Mouse (Mus musculus) midbrain, embryonic 14.5 days (tissue): ENCODE results near the gene Olfr876. TPM values are rescaled to one million over a fixed set of nuclear protein-coding genes. Genes with fewer than 3 reads are reported as not detected.
"Not testable (repeated sequence)": the region's sequence is repeated elsewhere in the genome, so short reads cannot be mapped to it uniquely, and the experiment has no call there.

Experiments
- ATAC-seq: fragments of 200-750 bp; cut with Nextera tagmentation; 2 replicates; pipeline ENCODE4 v1.8.0; 2017; ENCODE audit warnings: moderate number of reproducible peaks, moderate library complexity; ENCODE audit not compliant: low FRiP score, low TSS enrichment
- DNase-seq: peaks from one replicate; pipeline ENCODE4 v3.0.0-alpha.2; 2015
- H3K27ac ChIP-seq: fragments of 300-500 bp; sonication (generic); replicated peaks from 2 replicates; pipeline ENCODE4 v1.5.1; 2014; ENCODE audit warnings: mild to moderate bottlenecking, low read depth, low read length, moderate library complexity
- H3K27me3 ChIP-seq: fragments of 300-500 bp; sonication (generic); 2 replicates; pipeline ENCODE4 v1.6.1; 2014; ENCODE audit warnings: low read length, control low read depth, mixed read lengths; ENCODE audit not compliant: control insufficient read depth, insufficient read depth
- H3K36me3 ChIP-seq: fragments of 300-500 bp; sonication (generic); 2 replicates; pipeline ENCODE4 v1.6.1; 2014; ENCODE audit warnings: low read length, control low read depth; ENCODE audit not compliant: control insufficient read depth, insufficient read depth
- H3K4me1 ChIP-seq: fragments of 300-500 bp; sonication (generic); 2 replicates; pipeline ENCODE4 v1.6.1; 2014; ENCODE audit warnings: mild to moderate bottlenecking, antibody characterized with exemption, low read length, control low read depth; ENCODE audit not compliant: control insufficient read depth, insufficient read depth
- H3K4me2 ChIP-seq: fragments of 300-500 bp; sonication (generic); 2 replicates; pipeline ENCODE4 v1.6.1; 2014; ENCODE audit warnings: mild to moderate bottlenecking, low read length, moderate library complexity
- H3K4me3 ChIP-seq: fragments of 300-500 bp; sonication (generic); replicated peaks from 2 replicates; pipeline ENCODE4 v1.5.1; 2014; ENCODE audit warnings: low read depth, low read length
- H3K9ac ChIP-seq: fragments of 300-500 bp; sonication (generic); replicated peaks from 2 replicates; pipeline ENCODE4 v1.6.1; 2014; ENCODE audit warnings: mild to moderate bottlenecking, low read length, moderate library complexity
- H3K9me3 ChIP-seq: fragments of 300-500 bp; sonication (generic); 2 replicates; pipeline ENCODE4 v1.6.1; 2016; ENCODE audit warnings: low read length, control low read depth, mixed read lengths; ENCODE audit not compliant: control insufficient read depth
- WGBS: fragments of 180-500 bp; shearing (Covaris S2); extraction: QIAGEN DNeasy Blood & Tissue Kit; methylation state at CpG from one replicate; pipeline ENCODE4 v1.1.7; 2014; 5-methylcytosine and 5-hydroxymethylcytosine counted together
- polyA plus RNA-seq: library from polyadenylated mRNA; unstranded; fragments of >200 nt; fragmentation: Nextera tagmentation; extraction: Ambion mirVana; gene quantifications from 2 replicates; pipeline ENCODE4 v1.2.1, GENCODE M21; 2014

Olfr876 gene
- not detected in 2 replicates for polyA plus RNA-seq

DNA sequence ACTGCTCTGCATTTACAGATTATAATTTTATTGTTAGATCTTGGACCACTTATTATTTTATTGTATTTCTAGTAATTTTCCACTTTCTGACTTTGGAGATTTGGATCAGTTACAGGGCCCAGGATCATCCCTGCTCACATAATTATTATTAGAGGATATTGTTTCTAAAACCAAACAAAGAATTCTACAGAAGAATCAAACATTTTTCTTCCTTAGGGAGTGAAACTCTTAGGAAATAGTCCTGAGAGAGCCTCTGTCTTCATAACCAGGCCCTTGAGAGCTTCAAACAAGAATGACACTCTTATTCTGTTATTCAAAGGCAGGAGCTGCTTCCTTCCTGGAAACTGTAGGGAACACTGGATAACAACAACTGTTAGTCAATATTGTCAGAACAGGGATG, at the start of gene Olfr876:
TSS of gene Olfr876 (plus strand) at position 301 of the 400 bp plus-strand sequence.
- Histone ChIP-seq H3K4me3 (no peak within 1 kb of the TSS), H3K4me1 (no peaks in the 10 kb centered on the region), H3K27me3 (no peaks in the 10 kb centered on the region), H3K27ac (no peak within 1 kb of the TSS), H3K9me3 (no peaks in the 10 kb centered on the region), H3K36me3 (no peaks in the 10 kb centered on the region), H3K9ac (no peak within 1 kb of the TSS), H3K4me2 (no peak within 1 kb of the TSS)
- ATAC-seq (no peak), DNase-seq (no peak)

DNA sequence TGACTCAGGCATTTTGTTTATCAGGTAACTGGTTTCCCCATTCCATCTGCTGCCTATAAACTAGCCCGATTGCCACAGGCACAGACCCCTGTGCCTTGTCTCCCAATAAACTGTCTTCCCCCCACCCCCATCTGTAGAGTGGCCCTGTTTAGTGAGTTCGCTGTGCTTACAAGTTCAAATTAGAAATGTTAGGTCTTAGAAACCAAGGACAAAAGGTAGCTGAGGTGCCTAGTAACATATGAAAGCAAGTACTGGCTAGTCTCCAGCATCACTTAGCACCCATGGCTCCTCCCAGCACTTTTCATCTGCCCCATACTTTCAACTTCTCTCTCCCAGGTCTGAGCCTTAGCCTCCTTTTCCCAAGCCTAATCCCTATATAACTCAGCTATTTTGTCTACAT, 41.1 kb upstream of the Olfr876 start:
- H3K4me1 ChIP-seq = no peaks in the 10 kb centered on the region
- no peak overlapping the region for H3K4me3 ChIP-seq
- no peak overlapping the region for H3K27ac ChIP-seq
- ATAC-seq (no peak), DNase-seq (no peak)
- H3K4me2 ChIP-seq = no peak overlapping the region
- H3K36me3 ChIP-seq = no peaks in the 10 kb centered on the region
- 87% methylated on average over 2 of the region's 2 CpGs for WGBS
- H3K9me3 ChIP-seq = no peaks in the 10 kb centered on the region
- H3K27me3 ChIP-seq = no peaks in the 10 kb centered on the region
- no peak overlapping the region for H3K9ac ChIP-seq

DNA sequence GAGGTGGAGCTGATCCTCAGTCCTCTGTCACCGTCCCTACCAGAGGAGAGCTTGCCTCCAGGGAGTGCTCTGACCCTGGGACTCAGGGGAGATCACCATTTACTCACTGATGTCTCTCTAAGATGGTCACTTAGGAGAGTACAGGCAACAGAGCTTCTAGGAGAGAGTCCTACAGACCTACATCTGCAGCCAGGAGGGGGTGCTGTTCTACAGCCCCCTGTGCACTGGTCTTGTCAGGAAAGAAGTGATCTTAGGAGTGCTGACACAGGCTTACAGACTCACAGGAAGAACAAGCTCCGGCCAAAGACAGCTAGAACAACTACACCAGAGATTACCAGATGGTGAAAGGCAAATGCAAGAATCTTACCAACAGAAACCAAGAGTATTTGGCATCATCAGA, 40.3 kb upstream of the Olfr876 start:
- Histone ChIP-seq H3K9ac (no peak overlapping the region), H3K4me3 (no peak overlapping the region), H3K27me3 (no peaks in the 10 kb centered on the region), H3K27ac (no peak overlapping the region), H3K4me1 (no peaks in the 10 kb centered on the region), H3K9me3 (no peaks in the 10 kb centered on the region), H3K4me2 (no peak overlapping the region), H3K36me3 (no peaks in the 10 kb centered on the region)
- ATAC-seq (no peak), DNase-seq (no peak)
- WGBS = 55% methylated on average over 2 of the region's 2 CpGs

DNA sequence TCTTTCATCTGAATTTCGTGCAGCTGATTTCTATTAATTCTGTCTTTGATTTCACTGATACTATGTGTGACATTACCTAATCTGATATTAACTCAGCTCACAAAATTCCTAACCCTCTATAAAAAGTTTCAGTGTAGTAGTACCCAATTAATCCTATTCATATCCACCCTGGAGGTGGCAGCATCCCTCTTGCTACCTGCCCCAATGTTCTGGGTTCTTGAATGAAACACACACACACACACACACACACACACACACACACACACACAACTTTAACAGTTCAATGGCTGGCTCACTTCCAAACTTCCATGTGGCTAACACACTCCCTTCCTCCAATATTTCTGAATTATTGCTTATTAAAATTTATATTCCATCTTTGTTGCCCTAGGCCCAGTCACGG, 32.2 kb upstream of the Olfr876 start:
- H3K4me1 ChIP-seq = no peaks in the 10 kb centered on the region
- no peak overlapping the region for H3K27ac ChIP-seq
- no peak overlapping the region for H3K9ac ChIP-seq
- no peaks in the 10 kb centered on the region for H3K27me3 ChIP-seq
- H3K36me3 ChIP-seq = no peaks in the 10 kb centered on the region
- 73% methylated on average over 2 of the region's 2 CpGs for WGBS
- no peak for ATAC-seq
- no peaks in the 10 kb centered on the region for H3K9me3 ChIP-seq
- H3K4me2 ChIP-seq = no peak overlapping the region
- H3K4me3 ChIP-seq = no peak overlapping the region
- DNase-seq = no peak

DNA sequence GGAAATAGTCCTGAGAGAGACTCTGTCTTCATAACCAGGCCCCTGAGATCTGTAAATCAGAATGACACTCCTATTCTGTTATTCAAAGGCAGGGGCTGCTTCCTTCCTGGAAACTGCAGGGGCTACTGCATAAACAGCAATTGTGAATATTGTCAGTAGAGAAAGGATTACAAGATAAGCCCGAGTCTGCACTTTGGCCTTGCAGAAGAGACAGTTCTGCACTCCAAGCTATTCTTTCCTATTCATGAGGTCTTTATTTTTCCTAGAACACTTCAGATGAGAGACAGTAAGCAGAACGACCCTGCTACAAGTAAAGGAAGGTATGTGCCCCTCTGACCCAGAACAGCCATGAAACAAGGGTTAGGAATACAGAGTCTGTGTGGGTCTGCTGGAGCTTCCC, 31.1 kb upstream of the Olfr876 start, which contains the start of gene Olfr875:
TSS of gene Olfr875 (plus strand) at position 99 of the 400 bp plus-strand sequence.
- no peaks in the 10 kb centered on the region for H3K36me3 ChIP-seq
- H3K27ac ChIP-seq = no peak within 1 kb of the TSS
- no peaks in the 10 kb centered on the region for H3K27me3 ChIP-seq
- no peaks in the 10 kb centered on the region for H3K4me1 ChIP-seq
- H3K4me3 ChIP-seq = no peak within 1 kb of the TSS
- WGBS = 11% methylated on average over 2 of the region's 2 CpGs
- no peak within 1 kb of the TSS for H3K4me2 ChIP-seq
- H3K9me3 ChIP-seq = no peaks in the 10 kb centered on the region
- DNase-seq (no peak), ATAC-seq (no peak)
- H3K9ac ChIP-seq = no peak within 1 kb of the TSS

DNA sequence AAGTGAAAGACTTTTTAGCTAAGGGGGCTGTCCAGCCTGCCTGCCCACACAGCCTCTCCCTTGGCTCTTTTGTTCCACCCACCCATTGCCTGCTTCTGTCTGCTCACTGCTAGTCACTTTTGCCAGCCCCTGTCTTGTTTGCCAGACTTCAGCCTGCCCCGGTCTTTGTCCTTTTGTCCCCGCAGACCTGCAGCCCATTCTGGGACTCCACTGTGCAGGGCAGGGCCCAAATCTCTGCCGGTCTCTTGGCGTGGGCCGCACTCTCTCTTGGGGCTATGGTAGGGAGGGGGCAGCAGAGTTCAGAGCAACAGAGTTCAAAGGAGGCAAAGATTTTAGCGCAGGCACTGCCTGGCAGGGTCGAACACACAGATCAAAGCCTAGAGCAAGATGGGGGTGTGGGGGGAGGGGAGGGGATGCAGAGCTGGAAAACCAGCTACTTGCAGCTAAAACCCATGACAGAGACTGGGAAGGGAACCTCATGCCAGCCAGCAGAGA, 20.0 kb upstream of the Olfr876 start:
- WGBS = 2% methylated on average over 7 of the region's 7 CpGs
- peak; percentile 90 for ATAC-seq
- H3K27ac ChIP-seq = peak overlapping the region; percentile 81

DNA sequence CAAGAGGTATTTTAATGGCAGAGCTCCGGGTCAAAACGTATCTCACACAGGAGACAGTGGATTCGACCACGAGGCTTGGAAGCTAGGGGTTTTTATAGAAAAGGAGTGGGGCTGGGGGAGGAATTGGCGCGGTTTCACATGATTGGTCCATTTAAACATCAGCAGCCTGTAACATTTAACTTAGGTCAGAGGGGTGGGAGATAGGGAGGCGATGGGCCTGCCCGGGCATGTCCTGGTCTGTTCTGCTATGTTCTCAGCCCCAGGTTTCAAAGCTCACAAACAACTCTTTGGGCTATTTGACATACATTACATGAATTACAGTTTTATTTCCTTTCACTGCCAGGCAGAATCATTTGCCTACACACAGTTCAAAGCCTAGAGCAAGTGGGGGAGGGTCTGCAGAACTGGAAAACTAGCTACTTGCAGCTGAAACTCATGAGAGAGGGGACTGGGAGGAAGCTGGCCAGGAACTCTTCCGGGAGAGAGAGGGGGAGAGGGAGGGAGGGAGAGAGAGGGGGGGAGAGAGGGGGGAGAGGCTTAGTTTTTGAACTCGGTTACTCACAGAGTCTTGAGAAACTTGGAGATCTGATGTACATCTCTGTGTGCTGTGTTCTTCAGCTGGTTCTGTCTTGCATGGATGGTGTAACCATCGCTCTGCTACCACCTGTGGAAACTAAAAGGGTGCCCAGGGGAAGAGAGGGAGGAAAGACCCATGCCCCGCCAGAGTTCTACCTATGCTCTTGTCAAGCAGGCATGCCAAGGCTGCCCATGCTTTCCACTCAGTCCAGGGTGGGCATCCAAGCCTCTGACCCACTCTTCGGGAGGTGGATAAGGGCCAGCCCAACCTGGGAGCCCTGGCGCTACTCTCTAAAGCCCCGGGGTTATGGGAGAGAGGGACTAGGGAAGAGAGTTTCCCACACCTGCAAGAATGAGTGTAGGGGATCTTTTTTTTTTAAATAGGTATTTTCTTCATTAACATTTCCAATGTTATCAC, 19.1 kb upstream of the Olfr876 start:
- ATAC-seq = peak; percentile 35
- Histone ChIP-seq H3K27ac (peak overlapping the region; percentile 81; the same call in 1 of the 2 replicates), H3K4me3 (peak overlapping the region; percentile 25; the same call in 1 of the 2 replicates), H3K4me2 (peak overlapping the region; percentile 61)
- not testable (repeated sequence) for H3K36me3 ChIP-seq, H3K27me3 ChIP-seq, H3K9me3 ChIP-seq, H3K4me1 ChIP-seq, H3K9ac ChIP-seq
- 53% methylated on average over 11 of the region's 15 CpGs for WGBS
- DNase-seq = peak; percentile 22

More for the DNA sequence above, 20.0 kb upstream of the Olfr876 start:
- Histone ChIP-seq H3K27me3 (no peaks in the 10 kb centered on the region), H3K4me2 (peak overlapping the region; percentile 61), H3K9me3 (no peaks in the 10 kb centered on the region), H3K4me3 (peak overlapping the region; percentile 25), H3K36me3 (no peaks in the 10 kb centered on the region), H3K4me1 (0 out of 2 replicates have a peak, but pooled peaks cover 7% of the 10 kb centered on the region), H3K9ac (peak overlapping the region; percentile 64)
- DNase-seq = peak; percentile 71

DNA sequence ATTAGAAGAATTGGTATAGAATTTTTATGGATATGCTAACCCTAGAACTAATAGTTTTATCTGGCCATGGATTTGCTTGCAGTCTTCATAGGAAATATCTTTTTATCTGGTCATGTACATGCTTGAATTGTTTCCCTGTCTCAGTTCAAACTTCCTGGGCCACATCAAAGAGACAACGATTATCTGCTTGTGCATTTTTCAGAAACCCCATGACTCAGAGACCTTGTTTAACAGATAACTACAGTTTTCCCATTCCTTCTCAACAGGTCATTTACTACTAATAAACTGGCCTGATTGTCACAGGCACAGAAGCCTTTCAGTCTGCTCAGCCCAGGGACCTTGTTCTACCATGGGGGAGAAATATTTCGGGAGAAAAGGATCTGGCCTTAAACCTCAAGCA, 16.4 kb upstream of the Olfr876 start:
- H3K36me3 ChIP-seq = no peaks in the 10 kb centered on the region
- no peak for DNase-seq
- no peak overlapping the region for H3K9ac ChIP-seq
- no peaks in the 10 kb centered on the region for H3K9me3 ChIP-seq
- 0 out of 2 replicates have a peak, but pooled peaks cover 7% of the 10 kb centered on the region for H3K4me1 ChIP-seq
- 88% methylated on average over 2 of the region's 2 CpGs for WGBS
- no peak overlapping the region for H3K4me2 ChIP-seq
- ATAC-seq = no peak
- no peak overlapping the region for H3K27ac ChIP-seq
- no peak overlapping the region for H3K4me3 ChIP-seq
- H3K27me3 ChIP-seq = no peaks in the 10 kb centered on the region
